Mouse (Mus musculus): ENCODE data around the gene Sp2.

The Sp2 gene

DNA sequence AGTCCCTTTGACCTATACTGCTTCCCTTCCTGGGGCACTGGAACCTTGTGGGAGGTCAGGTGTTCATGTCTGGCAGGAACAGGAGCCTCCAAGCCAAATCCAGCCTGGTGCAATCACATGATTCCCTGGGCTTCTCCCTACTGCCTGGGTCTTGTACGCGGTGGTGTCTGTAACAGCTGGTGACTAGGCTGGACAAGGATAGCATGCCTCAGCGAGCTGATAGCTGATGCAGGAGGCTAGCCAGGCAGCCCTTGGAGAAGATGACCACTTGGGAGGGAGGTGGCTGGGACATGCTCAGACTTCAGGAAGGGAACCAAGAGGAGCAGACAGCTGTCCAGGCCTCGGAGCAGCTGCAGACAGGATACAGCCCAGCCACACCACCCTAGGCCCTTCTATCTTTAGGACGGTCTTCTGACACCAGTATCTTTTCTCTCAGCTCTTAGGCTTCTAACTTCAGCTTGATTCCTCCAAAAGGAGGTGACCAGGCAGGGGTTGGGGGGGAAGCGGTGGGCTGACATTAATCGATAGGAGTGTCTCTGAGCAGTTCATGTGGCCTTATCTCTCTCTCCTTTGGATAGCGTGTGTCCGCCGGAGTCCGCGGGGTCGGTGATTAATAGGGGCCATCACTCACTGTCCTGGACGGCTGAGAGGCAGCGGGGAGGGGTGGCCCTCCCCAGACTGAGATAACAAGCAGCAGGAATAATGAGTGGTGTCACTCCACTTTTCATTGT, 76.2 kb downstream of the Sp2 start:
- peak; percentile 62 to 67 for DNase-seq
